Mouse (Mus musculus): ENCODE data around the gene Armc7. TPM values are rescaled to one million over a fixed set of nuclear protein-coding genes. Genes with fewer than 3 reads are reported as not detected.
"Not testable (repeated sequence)": the region's sequence is repeated elsewhere in the genome, so short reads cannot be mapped to it uniquely, and the experiment has no call there.

Armc7 gene
- polyA plus RNA-seq, 1 experiment from 2014 or later: 10.7 TPM

GRCm38 (mm10) chr11:115515021-115515420 is 39.6 kb downstream of the Armc7 start:
- Histone ChIP-seq H3K4me3 (no peak overlapping the region), H3K36me3 (no peaks in the 10 kb centered on the region), H3K27me3 (no peaks in the 10 kb centered on the region), H3K9ac (no peak overlapping the region), H3K27ac (no peak overlapping the region), H3K4me1 (peaks cover 31% of the 10 kb centered on the region), H3K4me2 (replicated peaks) (no peak overlapping the region), H3K9me3 (no peaks in the 10 kb centered on the region)
- ATAC-seq (ENCODE audit: insufficient number of reproducible peaks, insufficient read depth, low FRiP score, low TSS enrichment): no peak
- 69% methylated on average over 6 of the region's 6 CpGs for WGBS

DNA sequence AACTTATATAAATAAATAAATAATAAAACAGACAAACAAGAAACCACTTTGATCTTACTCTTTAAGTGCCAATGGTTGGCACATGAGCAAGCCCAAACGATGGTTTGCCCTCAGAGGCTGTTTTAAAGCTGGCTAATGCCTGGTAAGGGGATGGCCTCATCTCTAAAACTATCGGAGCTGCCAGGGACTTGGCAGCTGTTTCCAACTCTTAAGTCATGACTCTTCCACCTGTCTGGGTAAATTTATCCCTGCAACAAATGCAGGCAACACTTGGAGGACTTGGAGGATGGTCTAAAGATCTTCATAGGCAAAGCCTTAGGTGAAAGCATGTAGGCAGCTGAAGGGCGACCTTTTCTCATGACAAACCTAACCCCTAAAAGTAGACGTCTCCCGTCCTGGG is 41.5 kb downstream of the Armc7 start:
- Histone ChIP-seq H3K4me1 (peaks cover 12% of the 10 kb centered on the region), H3K27ac (no peak overlapping the region), H3K4me3 (no peak overlapping the region), H3K4me2 (replicated peaks) (no peak overlapping the region), H3K27me3 (no peaks in the 10 kb centered on the region), H3K36me3 (peaks cover 2% of the 10 kb centered on the region), H3K9ac (no peak overlapping the region), H3K9me3 (no peaks in the 10 kb centered on the region)
- 76% methylated on average over 5 of the region's 5 CpGs for whole genome bisulfite sequencing
- no peak for ATAC-seq (ENCODE audit: insufficient number of reproducible peaks, insufficient read depth, low FRiP score, low TSS enrichment)

- WGBS: 67% methylated on average over 9 of the region's 9 CpGs
- Histone ChIP-seq H3K9me3 (no peaks in the 10 kb centered on the region), H3K36me3 (peaks cover 11% of the 10 kb centered on the region), H3K9ac (no peak overlapping the region), H3K4me1 (no peaks in the 10 kb centered on the region), H3K27ac (no peak overlapping the region), H3K4me2 (replicated peaks) (no peak overlapping the region), H3K4me3 (no peak overlapping the region), H3K27me3 (no peaks in the 10 kb centered on the region)
- no peak for ATAC-seq (ENCODE audit: insufficient number of reproducible peaks, insufficient read depth, low FRiP score, low TSS enrichment)
Observed at GRCm38 (mm10) chr11:115518693-115519092, 43.2 kb downstream of the Armc7 start.

GRCm38 (mm10) chr11:115519581-115519980 is 44.1 kb downstream of the Armc7 start:
- no peak overlapping the region for H3K4me3 ChIP-seq
- no peaks in the 10 kb centered on the region for H3K27me3 ChIP-seq
- no peaks in the 10 kb centered on the region for H3K4me1 ChIP-seq
- no peak for ATAC-seq (ENCODE audit: insufficient number of reproducible peaks, insufficient read depth, low FRiP score, low TSS enrichment)
- no peak overlapping the region for H3K4me2 ChIP-seq (replicated peaks)
- 88% methylated on average over 3 of the region's 3 CpGs for WGBS
- H3K9me3 ChIP-seq: no peaks in the 10 kb centered on the region
- no peak overlapping the region for H3K9ac ChIP-seq
- H3K27ac ChIP-seq: no peak overlapping the region
- H3K36me3 ChIP-seq: peaks cover 18% of the 10 kb centered on the region

GRCm38 (mm10) chr11:115520218-115520617 is 44.8 kb downstream of the Armc7 start:
- H3K4me2 ChIP-seq (replicated peaks): no peak overlapping the region
- H3K9me3 ChIP-seq: no peaks in the 10 kb centered on the region
- no peaks in the 10 kb centered on the region for H3K27me3 ChIP-seq
- no peak overlapping the region for H3K9ac ChIP-seq
- ATAC-seq (ENCODE audit: insufficient number of reproducible peaks, insufficient read depth, low FRiP score, low TSS enrichment): no peak
- no peaks in the 10 kb centered on the region for H3K4me1 ChIP-seq
- H3K27ac ChIP-seq: no peak overlapping the region
- peaks cover 23% of the 10 kb centered on the region for H3K36me3 ChIP-seq
- 77% methylated on average over 2 of the region's 2 CpGs for WGBS
- H3K4me3 ChIP-seq: no peak overlapping the region

- Histone ChIP-seq H3K27me3 (no peaks in the 10 kb centered on the region), H3K36me3 (peaks cover 32% of the 10 kb centered on the region)
- whole genome bisulfite sequencing: 82% methylated on average over 4 of the region's 4 CpGs
Observed at GRCm38 (mm10) chr11:115521080-115521479, 45.6 kb downstream of the Armc7 start.

DNA sequence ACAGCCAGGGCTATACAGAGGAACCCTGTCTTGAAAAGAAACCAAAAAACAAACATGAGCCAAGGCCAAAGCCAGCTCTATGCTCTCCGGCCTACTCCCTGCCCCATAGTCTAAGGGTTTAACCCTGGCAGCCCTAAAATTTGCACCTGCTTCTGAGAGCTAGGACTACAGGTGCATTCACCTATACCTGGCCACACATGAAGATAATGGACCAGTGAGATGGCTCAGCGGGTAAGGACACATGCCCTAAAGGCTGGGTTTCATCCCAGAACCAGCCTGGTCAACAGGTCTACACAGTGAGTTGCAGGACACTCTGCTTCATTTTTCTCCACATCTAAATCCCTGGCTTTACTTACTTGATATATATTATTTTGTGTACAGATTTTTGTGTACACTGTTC is 46.8 kb downstream of the Armc7 start:
- Histone ChIP-seq H3K36me3 (peaks cover 43% of the 10 kb centered on the region), H3K4me3 (no peak overlapping the region), H3K4me2 (replicated peaks) (no peak overlapping the region), H3K27me3 (no peaks in the 10 kb centered on the region), H3K27ac (no peak overlapping the region), H3K4me1 (no peaks in the 10 kb centered on the region), H3K9ac (no peak overlapping the region), H3K9me3 (no peaks in the 10 kb centered on the region)
- ATAC-seq (ENCODE audit: insufficient number of reproducible peaks, insufficient read depth, low FRiP score, low TSS enrichment): no peak
- 95% methylated on average over 2 of the region's 2 CpGs for WGBS

More at GRCm38 (mm10) chr11:115521080-115521479, 45.6 kb downstream of the Armc7 start:
- ATAC-seq (ENCODE audit: insufficient number of reproducible peaks, insufficient read depth, low FRiP score, low TSS enrichment): no peak
- Histone ChIP-seq H3K4me3 (no peak overlapping the region), H3K9ac (no peak overlapping the region), H3K4me1 (no peaks in the 10 kb centered on the region), H3K4me2 (replicated peaks) (no peak overlapping the region), H3K27ac (no peak overlapping the region), H3K9me3 (no peaks in the 10 kb centered on the region)

DNA sequence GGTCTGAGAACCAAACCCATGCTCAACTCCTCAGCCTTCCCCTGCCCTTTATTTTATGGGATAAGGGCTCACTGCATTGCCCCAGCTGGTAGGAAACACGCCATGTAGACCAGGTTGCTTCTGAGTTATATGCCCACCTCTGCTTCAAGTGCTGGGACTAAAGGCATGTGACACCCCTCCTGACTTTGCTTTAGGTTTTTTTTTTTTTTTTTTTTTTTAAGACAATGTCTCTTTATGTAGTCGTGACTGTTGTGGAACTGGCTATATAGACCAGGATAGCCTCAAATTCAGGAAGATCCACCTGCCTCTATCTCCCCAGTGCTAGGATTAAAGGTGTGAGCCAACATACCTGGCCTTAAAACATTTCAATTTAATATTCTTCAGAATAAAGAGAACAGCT is 47.2 kb downstream of the Armc7 start:
- 82% methylated on average over 2 of the region's 2 CpGs for WGBS
- no peaks in the 10 kb centered on the region for H3K4me1 ChIP-seq
- no peak for ATAC-seq (ENCODE audit: insufficient number of reproducible peaks, insufficient read depth, low FRiP score, low TSS enrichment)
- no peaks in the 10 kb centered on the region for H3K9me3 ChIP-seq
- no peaks in the 10 kb centered on the region for H3K27me3 ChIP-seq
- H3K4me3 ChIP-seq: no peak overlapping the region
- H3K27ac ChIP-seq: no peak overlapping the region
- H3K4me2 ChIP-seq (replicated peaks): no peak overlapping the region
- peaks cover 47% of the 10 kb centered on the region for H3K36me3 ChIP-seq
- no peak overlapping the region for H3K9ac ChIP-seq

GRCm38 (mm10) chr11:115526446-115526845 is 51.0 kb downstream of the Armc7 start:
- H3K9me3 ChIP-seq; H3K27ac ChIP-seq; H3K27me3 ChIP-seq; H3K4me2 ChIP-seq (replicated peaks); H3K9ac ChIP-seq; H3K4me3 ChIP-seq; H3K4me1 ChIP-seq; ATAC-seq (ENCODE audit: insufficient number of reproducible peaks, insufficient read depth, low FRiP score, low TSS enrichment): not testable (repeated sequence)
- peaks cover 71% of the 10 kb centered on the region for H3K36me3 ChIP-seq
- WGBS: 77% methylated on average over 3 of the region's 3 CpGs

DNA sequence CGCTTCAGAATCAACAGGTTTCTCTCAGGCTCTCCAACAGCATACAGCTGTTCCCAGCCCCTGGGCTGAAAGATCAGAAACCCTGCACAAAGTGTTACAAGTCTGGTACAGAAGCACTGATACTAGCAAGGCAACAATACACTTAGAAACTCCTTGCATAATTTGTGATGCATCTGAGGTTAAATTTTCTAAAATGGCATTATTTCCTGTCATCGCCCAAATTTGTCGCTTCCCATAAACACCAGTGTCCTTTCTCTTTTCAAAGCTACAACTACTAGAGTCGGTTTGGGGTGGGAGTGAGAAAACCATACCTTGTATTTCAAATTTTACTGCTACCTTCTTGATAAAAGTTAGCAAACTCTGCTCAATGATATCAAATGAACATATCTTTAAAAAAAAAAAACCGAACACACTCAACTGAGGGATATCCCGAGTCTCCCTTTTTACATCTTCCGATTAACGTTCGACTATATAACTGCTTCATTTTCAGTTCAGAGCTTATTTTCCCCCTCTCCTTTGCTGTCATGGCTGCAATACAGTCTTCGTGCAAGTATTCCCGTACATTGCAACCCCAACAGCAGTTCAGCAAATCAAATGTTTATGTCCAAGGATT is 59.4 kb downstream of the Armc7 start:
- peak overlapping the region; percentile 93 for H3K4me3 ChIP-seq

GRCm38 (mm10) chr11:115535401-115536037 is 60.1 kb downstream of the Armc7 start:
- Histone ChIP-seq H3K9ac (peak overlapping the region; percentile 98), H3K4me2 (replicated peaks) (peak overlapping the region; percentile 84), H3K4me1 (peaks cover 13% of the 10 kb centered on the region; the same call in 1 of the 2 replicates), H3K36me3 (peaks cover 28% of the 10 kb centered on the region), H3K9me3 (no peaks in the 10 kb centered on the region), H3K4me3 (peak overlapping the region; percentile 93), H3K27me3 (no peaks in the 10 kb centered on the region), H3K27ac (peak overlapping the region; percentile 100)
- 1% methylated on average over 74 of the region's 84 CpGs for WGBS
- peak; percentile 42 for ATAC-seq (ENCODE audit: insufficient number of reproducible peaks, insufficient read depth, low FRiP score, low TSS enrichment)

More for the DNA sequence above, 59.4 kb downstream of the Armc7 start:
- WGBS: 6% methylated on average over 11 of the region's 11 CpGs
- no peaks in the 10 kb centered on the region for H3K27me3 ChIP-seq
- H3K36me3 ChIP-seq: peaks cover 34% of the 10 kb centered on the region
- H3K4me2 ChIP-seq (replicated peaks): peak overlapping the region; percentile 84
- no peak for ATAC-seq (ENCODE audit: insufficient number of reproducible peaks, insufficient read depth, low FRiP score, low TSS enrichment)
- H3K9me3 ChIP-seq: no peaks in the 10 kb centered on the region
- H3K9ac ChIP-seq: peak overlapping the region; percentile 98
- peak overlapping the region; percentile 100 for H3K27ac ChIP-seq
- peaks cover 13% of the 10 kb centered on the region; the same call in 1 of the 2 replicates for H3K4me1 ChIP-seq

DNA sequence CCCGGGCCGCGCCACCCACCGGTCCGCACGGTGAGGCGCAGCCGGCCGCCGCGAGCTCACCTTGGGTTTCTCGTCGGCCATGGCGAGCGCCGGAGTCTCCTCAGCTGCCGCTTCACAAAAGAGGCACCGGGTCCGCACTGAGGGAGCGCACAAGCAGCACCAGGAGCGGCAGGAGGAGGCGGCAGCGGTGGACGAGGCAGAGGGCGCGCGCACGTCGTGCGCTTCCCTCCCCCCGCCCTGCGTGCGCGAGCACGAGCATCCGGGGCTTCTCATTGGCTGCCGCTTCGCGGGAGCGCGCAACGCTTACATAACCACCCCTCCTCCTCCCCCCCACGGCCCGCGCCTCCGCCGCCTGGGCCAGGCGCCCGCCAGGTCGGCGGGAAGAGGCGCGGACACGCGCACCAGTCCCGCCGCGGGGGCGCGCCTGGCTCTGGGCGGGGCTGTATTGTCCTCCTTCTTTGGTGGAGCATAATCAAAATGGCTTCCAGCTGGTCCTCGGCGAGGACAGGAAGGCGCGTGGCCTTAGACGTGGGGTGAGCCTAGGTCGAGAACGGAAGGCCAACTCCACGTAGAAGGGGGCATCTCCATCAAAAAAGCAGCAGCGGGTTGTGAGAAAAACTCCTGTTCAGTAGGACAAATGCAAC is 60.7 kb downstream of the Armc7 start, which contains the start of gene Sumo2:
Gene Sumo2, minus strand, starts transcription at position 239 of the 644 bp plus-strand sequence.
- Histone ChIP-seq H3K4me3 (peak within 1 kb of the TSS; percentile 93), H3K4me1 (peaks cover 13% of the 10 kb centered on the region; the same call in 1 of the 2 replicates), H3K27me3 (no peaks in the 10 kb centered on the region), H3K9ac (peak within 1 kb of the TSS; percentile 98), H3K9me3 (no peaks in the 10 kb centered on the region), H3K36me3 (peaks cover 26% of the 10 kb centered on the region), H3K27ac (peak within 1 kb of the TSS; percentile 100), H3K4me2 (replicated peaks) (peak within 1 kb of the TSS; percentile 84)
- WGBS: 1% methylated on average over 64 of the region's 70 CpGs
- peak; percentile 76 for ATAC-seq (ENCODE audit: insufficient number of reproducible peaks, insufficient read depth, low FRiP score, low TSS enrichment)
